Mouse (Mus musculus): ENCODE measurements around the gene Slc25a35. TPM values are rescaled to one million over a fixed set of nuclear protein-coding genes. Genes with fewer than 3 reads are reported as not detected.
A peak's percentile ranks its signal among the peaks of the same experiment; 100 is the strongest.

Slc25a35 gene
- total and polyA plus RNA-seq, 3 experiments: 1.1 to 5.2 (median 1.3) TPM

DNA sequence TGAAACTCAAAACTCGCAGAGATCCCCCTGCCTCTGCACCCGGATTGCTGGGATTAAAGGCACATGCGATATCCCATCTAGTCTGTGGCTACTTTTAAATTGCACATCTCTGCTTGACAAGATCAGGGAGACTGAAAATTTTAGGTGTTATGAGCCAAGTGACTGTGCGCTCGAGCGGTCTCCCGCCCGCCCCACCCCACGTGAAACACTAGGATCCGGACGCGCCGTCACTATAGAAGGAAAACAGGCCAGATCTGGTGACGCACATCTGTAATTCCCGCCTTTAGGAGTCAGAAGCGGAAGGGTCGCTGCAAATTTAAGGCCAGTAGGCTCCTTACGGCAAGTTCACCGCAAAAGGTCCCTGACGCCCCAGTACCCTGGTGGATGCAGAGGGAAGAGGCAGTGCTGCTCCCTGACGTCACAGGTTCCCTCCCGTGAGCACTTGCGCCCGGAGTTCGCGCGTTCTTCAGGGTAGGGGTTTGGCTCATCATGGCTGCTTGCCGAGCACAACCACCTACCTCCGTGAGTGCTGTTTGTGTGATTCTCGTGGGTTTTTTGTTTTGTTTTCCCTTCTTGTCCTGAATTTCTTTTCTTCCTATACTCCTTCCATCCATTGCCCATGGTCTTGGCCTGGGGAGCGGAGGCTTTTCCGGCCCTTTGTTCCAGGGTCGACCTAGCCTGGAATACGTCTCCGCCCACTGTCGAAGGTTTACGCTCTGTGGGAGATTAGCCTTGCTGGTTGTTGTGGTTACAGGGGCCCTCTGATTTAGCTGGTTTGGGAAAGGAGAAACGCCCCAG is 47.9 kb downstream of the Slc25a35 start, which contains the start of gene Ctc1:
TSS of gene Ctc1 (plus strand) at position 268 of the 798 bp plus-strand sequence.
- H3K36me3 ChIP-seq (replicated peaks): peaks cover 13% of the 10 kb centered on the region
- ATAC-seq (ENCODE audit: extremely low read depth, insufficient number of reproducible peaks, low FRiP score, poor library complexity, severe bottlenecking) (peak; percentile 89), DNase-seq (ENCODE audit: low spot score) (peak; percentile 79)
- no peaks in the 10 kb centered on the region for H3K27me3 ChIP-seq (ENCODE audit: insufficient read depth, low read length)
- H3K4me3 ChIP-seq (ENCODE audit: low read depth, low read length): peak within 1 kb of the TSS; percentile 71
- H3K9me3 ChIP-seq (replicated peaks): no peaks in the 10 kb centered on the region
- TF ChIP-seq POLR2AphosphoS5 (IDR thresholded peaks at IDR 0.05; ENCODE audit: insufficient replicate concordance, low read depth, low read length) (no peak), GATA1 (IDR thresholded peaks at IDR 0.05; ENCODE audit: borderline replicate concordance, low read length) (no peak), TAL1 (conservative IDR thresholded peaks at IDR 0.05; ENCODE audit: low read depth, low read length) (no peak), GATA2 (IDR thresholded peaks at IDR 0.05; ENCODE audit: borderline replicate concordance, low read depth, low read length) (no peak), CTCF (IDR thresholded peaks at IDR 0.05; ENCODE audit: low read depth, low read length) (0 out of 2 replicates have a peak, but pooled peaks have one; percentile 22)
- peaks cover 44% of the 10 kb centered on the region for H3K4me1 ChIP-seq (ENCODE audit: insufficient read depth, low read depth, low read length)

DNA sequence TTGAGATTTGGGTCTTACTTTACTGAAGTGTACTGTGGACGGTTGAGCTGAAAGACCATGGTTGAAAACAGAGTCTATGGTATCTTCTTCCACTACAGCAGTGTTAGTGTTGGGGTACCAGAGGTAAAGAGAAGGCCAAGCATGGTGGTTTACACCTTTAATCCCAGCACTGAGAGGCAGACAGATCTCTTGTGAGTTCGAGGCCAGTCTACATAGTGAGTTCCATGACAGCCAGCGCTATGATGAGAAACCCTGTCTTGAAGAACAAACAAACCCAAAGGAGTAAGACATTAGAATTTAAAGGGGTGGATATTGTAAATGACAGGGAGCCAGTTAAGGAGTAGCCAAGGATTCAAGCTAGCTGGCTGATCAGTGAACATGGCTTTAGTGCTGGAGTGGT is 48.8 kb downstream of the Slc25a35 start:
- H3K4me1 ChIP-seq (ENCODE audit: insufficient read depth, low read depth, low read length): peaks cover 39% of the 10 kb centered on the region
- no peak for ATAC-seq (ENCODE audit: extremely low read depth, insufficient number of reproducible peaks, low FRiP score, poor library complexity, severe bottlenecking)
- H3K27me3 ChIP-seq (ENCODE audit: insufficient read depth, low read length): no peaks in the 10 kb centered on the region
- no peaks in the 10 kb centered on the region for H3K9me3 ChIP-seq (replicated peaks)
- DNase-seq (ENCODE audit: low spot score): no peak
- H3K4me3 ChIP-seq (ENCODE audit: low read depth, low read length): peak overlapping the region; percentile 71
- H3K36me3 ChIP-seq (replicated peaks): peaks cover 22% of the 10 kb centered on the region
- TF ChIP-seq GATA2 (IDR thresholded peaks at IDR 0.05; ENCODE audit: borderline replicate concordance, low read depth, low read length): no peak
- no peak for TF ChIP-seq GATA1 (IDR thresholded peaks at IDR 0.05; ENCODE audit: borderline replicate concordance, low read length)

DNA sequence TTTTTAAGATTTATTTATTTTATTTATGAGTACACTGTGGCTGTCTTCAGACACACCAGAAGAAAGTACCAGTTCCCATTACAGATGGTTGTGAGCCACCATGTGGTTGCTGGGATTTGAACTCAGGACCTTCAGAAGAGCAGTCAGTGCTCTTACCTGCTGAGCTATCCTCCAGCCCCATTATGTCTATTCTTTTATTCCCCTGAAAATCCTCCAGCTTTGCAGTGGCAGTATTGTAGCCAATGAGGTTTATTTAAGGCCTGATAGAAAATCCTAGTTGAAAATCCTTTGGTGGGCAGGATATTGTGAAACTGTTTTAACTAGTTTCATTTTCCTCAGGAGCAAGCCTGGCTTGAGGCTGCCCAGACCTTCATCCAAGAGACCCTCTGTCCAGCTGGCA is 52.8 kb downstream of the Slc25a35 start:
- ATAC-seq (ENCODE audit: extremely low read depth, insufficient number of reproducible peaks, low FRiP score, poor library complexity, severe bottlenecking) (no peak), DNase-seq (ENCODE audit: low spot score) (no peak)
- Histone ChIP-seq H3K4me1 (ENCODE audit: insufficient read depth, low read depth, low read length) (peaks cover 19% of the 10 kb centered on the region), H3K9me3 (replicated peaks) (no peaks in the 10 kb centered on the region), H3K36me3 (replicated peaks) (peaks cover 61% of the 10 kb centered on the region), H3K4me3 (ENCODE audit: low read depth, low read length) (no peak overlapping the region), H3K27me3 (ENCODE audit: insufficient read depth, low read length) (no peaks in the 10 kb centered on the region)
- TF ChIP-seq CTCF (IDR thresholded peaks at IDR 0.05; ENCODE audit: low read depth, low read length) (no peak), TAL1 (conservative IDR thresholded peaks at IDR 0.05; ENCODE audit: low read depth, low read length) (no peak), POLR2AphosphoS5 (IDR thresholded peaks at IDR 0.05; ENCODE audit: insufficient replicate concordance, low read depth, low read length) (no peak), GATA1 (IDR thresholded peaks at IDR 0.05; ENCODE audit: borderline replicate concordance, low read length) (no peak), GATA2 (IDR thresholded peaks at IDR 0.05; ENCODE audit: borderline replicate concordance, low read depth, low read length) (no peak)

Other genes starting within 250 kb of the Slc25a35 start
- gene Ndel1, start 96.3 kb upstream of the Slc25a35 start, total RNA-seq (2014; fragmentation: Nextera tagmentation): 39.4 and 48.7 TPM in 2 replicates
- 52.3 and 64.3 TPM in 2 replicates for gene Ndel1, start 96.3 kb upstream of the Slc25a35 start, total RNA-seq (2017)
- 26.2 and 40.3 TPM in 2 replicates for gene Ndel1, start 96.3 kb upstream of the Slc25a35 start, polyA plus RNA-seq (2012)
- gene Rnf222, start 79.6 kb upstream of the Slc25a35 start, total RNA-seq (2014; fragmentation: Nextera tagmentation): not detected in 2 replicates
- gene Rnf222, start 79.6 kb upstream of the Slc25a35 start, total RNA-seq (2017): 0.06 and 0.11 TPM in 2 replicates
- not detected in 2 replicates for gene Rnf222, start 79.6 kb upstream of the Slc25a35 start, polyA plus RNA-seq (2012)
- gene Rpl26, start 66.5 kb upstream of the Slc25a35 start, total RNA-seq (2014; fragmentation: Nextera tagmentation): 1,627 and 1,719 TPM in 2 replicates
- gene Rpl26, start 66.5 kb upstream of the Slc25a35 start, total RNA-seq (2017): 4,471 and 4,820 TPM in 2 replicates
- gene Rpl26, start 66.5 kb upstream of the Slc25a35 start, polyA plus RNA-seq (2012): 273 and 318 TPM in 2 replicates
- not detected in 2 replicates for gene Odf4, start 41.0 kb upstream of the Slc25a35 start, total RNA-seq (2014; fragmentation: Nextera tagmentation)
- not detected in 2 replicates for gene Odf4, start 41.0 kb upstream of the Slc25a35 start, total RNA-seq (2017)
- not detected in 2 replicates for gene Odf4, start 41.0 kb upstream of the Slc25a35 start, polyA plus RNA-seq (2012)
- not detected in 2 replicates for gene Arhgef15, start 10.7 kb upstream of the Slc25a35 start, total RNA-seq (2014; fragmentation: Nextera tagmentation)
- 0.12 and 0.22 TPM in 2 replicates for gene Arhgef15, start 10.7 kb upstream of the Slc25a35 start, total RNA-seq (2017)
- gene Arhgef15, start 10.7 kb upstream of the Slc25a35 start, polyA plus RNA-seq (2012): not detected in 2 replicates
- gene Rangrf, start 7.1 kb downstream of the Slc25a35 start, total RNA-seq (2014; fragmentation: Nextera tagmentation): 16.1 and 21.8 TPM in 2 replicates
- gene Rangrf, start 7.1 kb downstream of the Slc25a35 start, total RNA-seq (2017): 16.2 and 18.4 TPM in 2 replicates
- gene Rangrf, start 7.1 kb downstream of the Slc25a35 start, polyA plus RNA-seq (2012): 7.8 and 8.1 TPM in 2 replicates
- 83.4 and 107 TPM in 2 replicates for gene Pfas, start 40.3 kb downstream of the Slc25a35 start, total RNA-seq (2014; fragmentation: Nextera tagmentation)
- gene Pfas, start 40.3 kb downstream of the Slc25a35 start, total RNA-seq (2017): 34.4 and 36.2 TPM in 2 replicates
- 41.3 and 62.8 TPM in 2 replicates for gene Pfas, start 40.3 kb downstream of the Slc25a35 start, polyA plus RNA-seq (2012)
- 83.8 and 96.5 TPM in 2 replicates for gene Ctc1, start 47.8 kb downstream of the Slc25a35 start, total RNA-seq (2014; fragmentation: Nextera tagmentation)
- 15.2 and 19.9 TPM in 2 replicates for gene Ctc1, start 47.8 kb downstream of the Slc25a35 start, total RNA-seq (2017)
- 73.4 and 104 TPM in 2 replicates for gene Ctc1, start 47.8 kb downstream of the Slc25a35 start, polyA plus RNA-seq (2012)
- gene Aurkb, start 77.5 kb downstream of the Slc25a35 start, total RNA-seq (2014; fragmentation: Nextera tagmentation): 176 and 241 TPM in 2 replicates
- 117 and 133 TPM in 2 replicates for gene Aurkb, start 77.5 kb downstream of the Slc25a35 start, total RNA-seq (2017)
- 296 TPM in 2 replicates for gene Aurkb, start 77.5 kb downstream of the Slc25a35 start, polyA plus RNA-seq (2012)
- gene Borcs6, start 91.6 kb downstream of the Slc25a35 start, total RNA-seq (2014; fragmentation: Nextera tagmentation): 5.3 and 6.4 TPM in 2 replicates
- gene Borcs6, start 91.6 kb downstream of the Slc25a35 start, total RNA-seq (2017): 6.1 and 8.2 TPM in 2 replicates
- gene Borcs6, start 91.6 kb downstream of the Slc25a35 start, polyA plus RNA-seq (2012): 25.9 and 37.4 TPM in 2 replicates
- 28.3 and 38.2 TPM in 2 replicates for gene Tmem107, start 102.7 kb downstream of the Slc25a35 start, total RNA-seq (2014; fragmentation: Nextera tagmentation)
- 17.2 and 34.2 TPM in 2 replicates for gene Tmem107, start 102.7 kb downstream of the Slc25a35 start, total RNA-seq (2017)
- gene Tmem107, start 102.7 kb downstream of the Slc25a35 start, polyA plus RNA-seq (2012): 70.8 and 77.9 TPM in 2 replicates
- gene Vamp2, start 120.4 kb downstream of the Slc25a35 start, total RNA-seq (2014; fragmentation: Nextera tagmentation): 98.4 and 104 TPM in 2 replicates
- 4.4 and 5.8 TPM in 2 replicates for gene Vamp2, start 120.4 kb downstream of the Slc25a35 start, total RNA-seq (2017)
- 31.8 and 32.8 TPM in 2 replicates for gene Vamp2, start 120.4 kb downstream of the Slc25a35 start, polyA plus RNA-seq (2012)
- 55.2 and 55.5 TPM in 2 replicates for gene Per1, start 127.1 kb downstream of the Slc25a35 start, total RNA-seq (2014; fragmentation: Nextera tagmentation)
- gene Per1, start 127.1 kb downstream of the Slc25a35 start, total RNA-seq (2017): 8.9 TPM in 2 replicates
- gene Per1, start 127.1 kb downstream of the Slc25a35 start, polyA plus RNA-seq (2012): 40.6 TPM in 2 replicates
- gene Hes7, start 152.3 kb downstream of the Slc25a35 start, total RNA-seq (2014; fragmentation: Nextera tagmentation): 0.53 TPM in 1 of 2 replicates, not detected in the other
- gene Hes7, start 152.3 kb downstream of the Slc25a35 start, total RNA-seq (2017): 0.22 TPM in 1 of 2 replicates, not detected in the other
- 1.2 and 2.0 TPM in 2 replicates for gene Hes7, start 152.3 kb downstream of the Slc25a35 start, polyA plus RNA-seq (2012)
- gene 9130213A22Rik, start 154.5 kb downstream of the Slc25a35 start, total RNA-seq (2014; fragmentation: Nextera tagmentation): 1.4 TPM in 2 replicates
- 0.17 and 0.82 TPM in 2 replicates for gene 9130213A22Rik, start 154.5 kb downstream of the Slc25a35 start, total RNA-seq (2017)
- gene 9130213A22Rik, start 154.5 kb downstream of the Slc25a35 start, polyA plus RNA-seq (2012): 0.10 and 0.25 TPM in 2 replicates
- gene Aloxe3, start 157.8 kb downstream of the Slc25a35 start, total RNA-seq (2014; fragmentation: Nextera tagmentation): 1.3 TPM in 1 of 2 replicates, not detected in the other
- 0.16 TPM in 1 of 2 replicates, not detected in the other for gene Aloxe3, start 157.8 kb downstream of the Slc25a35 start, total RNA-seq (2017)
- gene Aloxe3, start 157.8 kb downstream of the Slc25a35 start, polyA plus RNA-seq (2012): 0.01 TPM in 1 of 2 replicates, not detected in the other
- not detected in 2 replicates for gene Alox12b, start 188.9 kb downstream of the Slc25a35 start, total RNA-seq (2014; fragmentation: Nextera tagmentation)
- not detected in 2 replicates for gene Alox12b, start 188.9 kb downstream of the Slc25a35 start, total RNA-seq (2017)
- gene Alox12b, start 188.9 kb downstream of the Slc25a35 start, polyA plus RNA-seq (2012): not detected in 2 replicates
- not detected in 2 replicates for gene Alox8, start 229.7 kb downstream of the Slc25a35 start, total RNA-seq (2014; fragmentation: Nextera tagmentation)
- gene Alox8, start 229.7 kb downstream of the Slc25a35 start, total RNA-seq (2017): 0.06 and 0.49 TPM in 2 replicates
- gene Alox8, start 229.7 kb downstream of the Slc25a35 start, polyA plus RNA-seq (2012): not detected in 2 replicates

Measured in G1E (cell line).